Mouse (Mus musculus): ENCODE data around the gene Cdk9. TPM values are rescaled to one million over a fixed set of nuclear protein-coding genes. Genes with fewer than 3 reads are reported as not detected.

Cdk9 gene
- polyA plus RNA-seq, 1 experiment from 2014 or later = 93.3 TPM

DNA sequence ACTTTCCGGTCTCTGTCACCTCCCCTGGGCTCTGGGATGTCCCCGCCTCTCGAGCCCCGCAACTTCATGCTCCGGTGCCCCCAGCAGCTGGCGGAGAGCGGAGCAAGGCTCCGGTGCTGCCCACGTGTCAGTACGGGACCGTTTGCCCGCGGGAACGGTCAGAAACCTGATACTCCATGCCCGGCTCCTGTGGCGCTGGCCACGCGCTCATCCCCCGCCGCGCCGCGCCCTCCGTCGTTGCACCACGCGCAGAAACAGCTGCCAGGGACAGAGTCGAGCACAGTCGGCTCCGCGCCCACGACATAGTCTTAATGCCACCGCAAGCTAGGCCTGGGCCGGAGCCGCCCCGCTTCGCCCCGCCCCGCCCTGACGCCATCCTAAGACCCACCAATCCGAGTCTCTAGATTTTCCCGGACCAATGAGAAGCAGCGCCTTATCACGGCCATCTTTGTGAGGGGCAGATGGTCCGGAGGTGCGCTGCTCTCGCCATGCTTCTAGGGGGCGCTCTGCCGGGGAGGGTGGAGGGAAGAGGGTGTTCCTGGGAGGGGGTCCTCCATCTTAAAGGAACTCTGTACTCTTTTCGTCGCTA, 19.0 kb downstream of the Cdk9 start:
- no peaks in the 10 kb centered on the region for H3K27me3 ChIP-seq
- DNase-seq (ENCODE audit: low read depth, low spot score) = peak; percentile 86
- no peak for TF ChIP-seq CTCF (IDR thresholded peaks at IDR 0.05)
- peak; percentile 91 for ATAC-seq
- in situ Hi-C loops (cut with MboI; ENCODE audit: low pct_unique_long_range_greater_than_20kb) = no loop called here
- ChIA-PET POLR2A (interaction anchor here (1.0 to 1.3 kb wide), 2 partner anchors 63 to 86 kb away, joined by 3 read pairs; no protein-coding TSS in a partner anchor), CTCF (interaction anchor here (1.4 to 2.7 kb wide), 2 partner anchors 15 to 62 kb away, joined by 7 to 12 read pairs; no protein-coding TSS in a partner anchor)

DNA sequence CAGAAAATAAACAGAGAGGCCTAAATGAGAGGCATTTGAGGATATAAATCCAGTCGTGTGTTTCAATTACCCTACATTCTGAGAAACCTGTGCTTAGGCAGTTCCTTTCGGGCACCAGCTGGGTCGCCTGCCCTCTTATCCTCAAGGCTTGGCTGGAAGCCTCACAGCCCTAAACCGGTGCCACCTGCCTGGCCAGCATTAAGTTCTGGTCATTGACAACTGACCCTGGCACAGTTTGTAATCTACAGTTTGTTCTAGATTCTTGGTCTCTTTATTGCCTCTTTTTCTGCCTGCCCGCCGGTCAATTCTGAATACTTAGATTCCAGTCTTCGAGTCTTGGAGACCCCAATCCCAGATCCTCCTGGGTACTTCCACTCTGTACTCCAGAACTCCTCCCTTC, 19.6 kb downstream of the Cdk9 start:
- ATAC-seq (no peak), DNase-seq (ENCODE audit: low read depth, low spot score) (no peak)
- CTCF ChIA-PET = interaction anchor here (1.4 to 2.7 kb wide), 2 partner anchors 16 to 61 kb away, joined by 7 to 12 read pairs; no protein-coding TSS in a partner anchor
- POLR2A ChIA-PET = interaction anchor here (1.3 kb wide), 1 partner anchor 62 kb away, joined by 3 read pairs; no protein-coding TSS in a partner anchor
- no peak for TF ChIP-seq CTCF (IDR thresholded peaks at IDR 0.05)
- H3K27me3 ChIP-seq = no peaks in the 10 kb centered on the region
- in situ Hi-C loops (cut with MboI; ENCODE audit: low pct_unique_long_range_greater_than_20kb) = no loop called here

- no peak for ATAC-seq
- in situ Hi-C loops (cut with MboI; ENCODE audit: low pct_unique_long_range_greater_than_20kb) = no loop called here
- no peak for TF ChIP-seq CTCF (IDR thresholded peaks at IDR 0.05)
- ChIA-PET CTCF (interaction anchor here (2.7 kb wide), 1 partner anchor 61 kb away, joined by 12 read pairs; no protein-coding TSS in a partner anchor), POLR2A (no interaction called here)
- DNase-seq (ENCODE audit: low read depth, low spot score) = no peak
- H3K27me3 ChIP-seq = no peaks in the 10 kb centered on the region
Measured at GRCm38 (mm10) chr2:32692496-32692895, 20.4 kb downstream of the Cdk9 start.

GRCm38 (mm10) chr2:32691041-32691440, 21.8 kb downstream of the Cdk9 start:
- DNase-seq (ENCODE audit: low read depth, low spot score) = no peak
- in situ Hi-C loops (cut with MboI; ENCODE audit: low pct_unique_long_range_greater_than_20kb) = no loop called here
- ChIA-PET CTCF (interaction anchor here (1.0 kb wide), 2 partner anchors 59 to 61 kb away, joined by 3 to 5 read pairs; no protein-coding TSS in a partner anchor), POLR2A (no interaction called here)
- no peaks in the 10 kb centered on the region for H3K27me3 ChIP-seq
- ATAC-seq = no peak
- no peak for TF ChIP-seq CTCF (IDR thresholded peaks at IDR 0.05)

GRCm38 (mm10) chr2:32689420-32689819, 23.5 kb downstream of the Cdk9 start:
- DNase-seq (ENCODE audit: low read depth, low spot score) (peak; percentile 64), ATAC-seq (no peak)
- CTCF ChIA-PET = interaction anchor here (0.5 to 2.6 kb wide), 18 partner anchors 9 to 114 kb away, joined by 3 to 51 read pairs (median 6); partner anchors contain the start of genes 9430097D07Rik, Eng, Pip5kl1 and Tor2a
- no peaks in the 10 kb centered on the region for H3K27me3 ChIP-seq
- TF ChIP-seq CTCF (IDR thresholded peaks at IDR 0.05) = no peak
- in situ Hi-C loops (cut with MboI; ENCODE audit: low pct_unique_long_range_greater_than_20kb) = loop anchor here (5.0 kb wide), 2 partner anchors 57 to 102 kb away; partner anchors contain the start of gene St6galnac4
- POLR2A ChIA-PET = no interaction called here

GRCm38 (mm10) chr2:32687562-32687961, 25.3 kb downstream of the Cdk9 start:
- in situ Hi-C loops (cut with MboI; ENCODE audit: low pct_unique_long_range_greater_than_20kb) = loop anchor here (5.0 kb wide), 2 partner anchors 55 to 100 kb away; partner anchors contain the start of gene St6galnac4
- DNase-seq (ENCODE audit: low read depth, low spot score) = no peak
- TF ChIP-seq CTCF (IDR thresholded peaks at IDR 0.05) = no peak
- CTCF ChIA-PET = interaction anchor here (1.4 to 2.6 kb wide), 3 partner anchors 26 to 105 kb away, joined by 3 to 51 read pairs (median 6); no protein-coding TSS in a partner anchor
- ATAC-seq = no peak
- POLR2A ChIA-PET = no interaction called here
- no peaks in the 10 kb centered on the region for H3K27me3 ChIP-seq

DNA sequence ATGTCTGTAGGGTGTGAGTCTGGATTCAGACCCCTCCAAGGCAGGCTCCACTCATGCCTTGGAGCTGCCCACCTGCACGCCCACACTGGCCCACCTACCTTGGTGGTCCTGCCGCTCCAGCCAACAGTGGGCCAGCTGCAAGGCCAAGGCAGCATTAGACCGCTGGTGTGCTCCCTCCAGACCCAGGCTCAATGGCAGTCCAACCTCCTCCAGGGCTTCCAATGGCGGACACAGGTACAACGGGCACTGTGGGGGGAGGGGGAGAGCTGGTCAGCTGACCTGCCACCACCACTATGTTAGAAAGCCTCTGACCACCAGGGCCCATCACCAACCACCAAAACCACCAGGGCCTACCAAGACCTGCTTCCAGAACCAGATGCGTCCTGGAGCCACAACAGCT, 26.2 kb downstream of the Cdk9 start:
- TF ChIP-seq CTCF (IDR thresholded peaks at IDR 0.05) = no peak
- in situ Hi-C loops (cut with MboI; ENCODE audit: low pct_unique_long_range_greater_than_20kb) = loop anchor here (5.0 kb wide), 2 partner anchors 54 to 99 kb away; partner anchors contain the start of gene St6galnac4
- ChIA-PET POLR2A (no interaction called here), CTCF (interaction anchor here (1.3 to 2.1 kb wide), 2 partner anchors 23 to 55 kb away, joined by 4 to 24 read pairs; no protein-coding TSS in a partner anchor)
- H3K27me3 ChIP-seq = no peaks in the 10 kb centered on the region
- ATAC-seq = no peak
- DNase-seq (ENCODE audit: low read depth, low spot score) = no peak

DNA sequence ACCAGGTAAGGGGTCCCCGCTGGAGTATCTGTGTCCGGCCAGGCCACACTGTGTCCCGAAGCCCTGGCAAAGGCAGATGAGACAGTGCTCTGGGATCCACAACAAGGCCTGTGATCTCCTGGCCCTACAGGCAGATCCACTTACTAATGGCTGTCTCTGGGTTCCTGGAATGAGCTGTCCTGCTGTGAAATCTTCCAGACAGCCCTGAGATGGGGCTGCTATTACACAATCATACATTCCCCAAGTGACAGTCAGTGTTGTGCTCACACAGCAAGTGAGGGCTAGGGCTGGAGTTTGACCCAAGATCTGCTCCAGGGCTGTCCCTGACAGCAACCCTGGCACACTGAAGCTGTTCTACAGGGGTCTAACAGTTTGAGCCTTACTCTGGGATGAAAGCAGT, 27.1 kb downstream of the Cdk9 start:
- ChIA-PET CTCF (interaction anchor here (1.0 to 2.1 kb wide), 4 partner anchors 22 to 103 kb away, joined by 4 to 24 read pairs (median 5); no protein-coding TSS in a partner anchor), POLR2A (no interaction called here)
- in situ Hi-C loops (cut with MboI; ENCODE audit: low pct_unique_long_range_greater_than_20kb) = loop anchor here (5.0 kb wide), 2 partner anchors 54 to 99 kb away; partner anchors contain the start of gene St6galnac4
- no peak for TF ChIP-seq CTCF (IDR thresholded peaks at IDR 0.05)
- DNase-seq (ENCODE audit: low read depth, low spot score) (peak; percentile 78), ATAC-seq (peak; percentile 67)
- no peaks in the 10 kb centered on the region for H3K27me3 ChIP-seq

GRCm38 (mm10) chr2:32684681-32685428, 28.0 kb downstream of the Cdk9 start:
- H3K27me3 ChIP-seq = no peaks in the 10 kb centered on the region
- POLR2A ChIA-PET = interaction anchor here (0.5 kb wide), 1 partner anchor 47 kb away, joined by 5 read pairs; no protein-coding TSS in a partner anchor
- in situ Hi-C loops (cut with MboI; ENCODE audit: low pct_unique_long_range_greater_than_20kb) = loop anchor here (5.0 kb wide), 2 partner anchors 53 to 98 kb away; partner anchors contain the start of gene St6galnac4
- no peak for TF ChIP-seq CTCF (IDR thresholded peaks at IDR 0.05)
- CTCF ChIA-PET = interaction anchor here (0.9 to 1.3 kb wide), 3 partner anchors 42 to 102 kb away, joined by 3 to 5 read pairs (median 3); partner anchors contain the start of gene Tor2a
- DNase-seq (ENCODE audit: low read depth, low spot score) (no peak), ATAC-seq (no peak)

GRCm38 (mm10) chr2:32683701-32684100, 29.2 kb downstream of the Cdk9 start:
- in situ Hi-C loops (cut with MboI; ENCODE audit: low pct_unique_long_range_greater_than_20kb) = no loop called here
- CTCF ChIA-PET = no interaction called here
- no peak for TF ChIP-seq CTCF (IDR thresholded peaks at IDR 0.05)
- H3K27me3 ChIP-seq = no peaks in the 10 kb centered on the region
- ATAC-seq (no peak), DNase-seq (ENCODE audit: low read depth, low spot score) (no peak)
- POLR2A ChIA-PET = no interaction called here
